Mouse (Mus musculus) right cerebral cortex, postnatal 4 days (tissue): ENCODE data around the gene Rcc1.

Source experiments
- DNase-seq: peaks from one replicate; pipeline ENCODE4 v3.0.0-alpha.2; 2022

The Rcc1 gene

GRCm38 (mm10) chr4:132353481-132353885 lies at the start of gene Rcc1:
TSS of gene Rcc1 (minus strand) at chr4:132353605.
- DNase-seq, result peak; percentile 80

- DNase-seq, result no peak
These were observed 47.6 kb upstream of the Rcc1 start for GRCm38 (mm10) chr4:132401016-132401415.

- DNase-seq, result no peak
These were observed 45.5 kb upstream of the Rcc1 start for GRCm38 (mm10) chr4:132398863-132399262.

- DNase-seq, result peak; percentile 10
These were observed 44.8 kb upstream of the Rcc1 start for GRCm38 (mm10) chr4:132398045-132398774.

GRCm38 (mm10) chr4:132397120-132397519 lies 43.7 kb upstream of the Rcc1 start:
- DNase-seq, result no peak

GRCm38 (mm10) chr4:132396251-132396650 lies 42.8 kb upstream of the Rcc1 start:
- DNase-seq, result no peak

- no peak for DNase-seq
These were observed 37.8 kb upstream of the Rcc1 start for GRCm38 (mm10) chr4:132391063-132391740.

- no peak for DNase-seq
These were observed 35.9 kb upstream of the Rcc1 start for GRCm38 (mm10) chr4:132389302-132389701.

- DNase-seq, result no peak
These were observed 34.2 kb upstream of the Rcc1 start for GRCm38 (mm10) chr4:132387617-132388016.

- no peak for DNase-seq
These were observed 33.4 kb upstream of the Rcc1 start for GRCm38 (mm10) chr4:132386846-132387245.

GRCm38 (mm10) chr4:132385771-132386410 lies 32.5 kb upstream of the Rcc1 start:
- no peak for DNase-seq

- DNase-seq, result no peak
These were observed 30.1 kb upstream of the Rcc1 start for GRCm38 (mm10) chr4:132383455-132383854.

- DNase-seq, result no peak
These were observed 28.9 kb upstream of the Rcc1 start for GRCm38 (mm10) chr4:132382296-132382695.

- DNase-seq, result no peak
These were observed 27.7 kb upstream of the Rcc1 start for GRCm38 (mm10) chr4:132380965-132381616.

GRCm38 (mm10) chr4:132373820-132374219 lies 20.4 kb upstream of the Rcc1 start:
- DNase-seq, result no peak

- no peak for DNase-seq
These were observed 16.7 kb upstream of the Rcc1 start for GRCm38 (mm10) chr4:132369953-132370750.

- DNase-seq, result no peak
These were observed 14.2 kb upstream of the Rcc1 start for GRCm38 (mm10) chr4:132367480-132368201.

GRCm38 (mm10) chr4:132365450-132366060 lies 12.2 kb upstream of the Rcc1 start:
- no peak for DNase-seq

GRCm38 (mm10) chr4:132363487-132363886 lies 10.1 kb upstream of the Rcc1 start:
- DNase-seq, result no peak

GRCm38 (mm10) chr4:132359510-132359909 lies 6.1 kb upstream of the Rcc1 start:
- no peak for DNase-seq

- DNase-seq, result no peak
These were observed 2.8 kb upstream of the Rcc1 start for GRCm38 (mm10) chr4:132356170-132356569.
